ENCODE assay signal across 8 mouse cellular contexts in the genomic region with DNA sequence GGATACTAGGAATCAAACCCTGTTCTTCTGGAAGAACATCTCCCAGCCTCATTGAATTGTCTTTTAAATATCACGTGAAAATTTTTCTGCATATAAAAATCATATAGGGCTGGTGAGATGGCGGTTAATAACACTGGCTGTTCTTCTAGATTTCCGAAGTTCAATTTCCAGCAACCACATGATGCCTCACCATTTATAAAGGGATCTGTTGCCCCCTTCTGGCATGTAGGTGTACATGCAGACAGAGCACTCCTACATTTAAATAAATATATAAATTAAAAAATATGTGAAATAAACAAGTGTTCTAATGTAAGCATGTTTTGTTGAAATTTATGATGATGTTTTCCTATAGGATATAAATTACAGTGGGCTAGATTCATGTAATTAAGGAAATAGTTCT.
A peak's percentile ranks its signal among the peaks of the same experiment; 100 is the strongest.
DNase-seq lines count a peak whose midpoint lies in the region; ATAC-seq and TF ChIP-seq lines count a peak whose summit lies in the region.

No protein-coding gene starts in this region.

- peaks cover 6% of the 10 kb centered on the region; the same call in 1 of the 2 replicates for H3K36me3 ChIP-seq in heart, postnatal 0 days (replicated peaks; ENCODE audit: control insufficient read depth, insufficient read depth, low read length)
- H3K36me3 ChIP-seq in MEL (ENCODE audit: control insufficient read depth in 1 of 2, insufficient read depth in 2 of 2, low read length in 2 of 2), result no peaks in the 10 kb centered on the region; a peak in 1 of 4 replicates

- TF ChIP-seq EP300 in heart, postnatal 0 days (IDR thresholded peaks at IDR 0.05; ENCODE audit: low read depth), result no peak
- no peak for TF ChIP-seq EP300 in MEL (IDR thresholded peaks at IDR 0.05; ENCODE audit: low read depth in 1 of 2, low read length in 2 of 2)

- H3K79me2 ChIP-seq in MEL (ENCODE audit: control insufficient read depth, insufficient read depth, low read length, poor library complexity), result no peaks in the 10 kb centered on the region

- TF ChIP-seq RAD21 in MEL (IDR thresholded peaks at IDR 0.05; ENCODE audit: low read depth, low read length), result peak; percentile 89

- H3K4me1 ChIP-seq in heart, postnatal 0 days (ENCODE audit: control insufficient read depth, insufficient read depth), result no peaks in the 10 kb centered on the region
- no peaks in the 10 kb centered on the region for H3K4me1 ChIP-seq in MEL (ENCODE audit: control insufficient read depth in 1 of 2, insufficient read depth in 2 of 2, low read length in 2 of 2)

- H3K4me2 ChIP-seq in heart, postnatal 0 days (ENCODE audit: low read depth, low read length), result no peak overlapping the region

- no peak for TF ChIP-seq POLR2A in MEL (IDR thresholded peaks at IDR 0.05; ENCODE audit: control insufficient read depth in 1 of 2, insufficient read depth in 1 of 2, low read depth in 1 of 2, low read length in 2 of 2, poor library complexity in 1 of 2)

- WGBS in heart, postnatal 0 days, result 30% methylated on average over 3 of the region's 3 CpGs

- H3K27me3 ChIP-seq in heart, postnatal 0 days (ENCODE audit: control insufficient read depth, insufficient read depth, low read length), result no peaks in the 10 kb centered on the region
- H3K27me3 ChIP-seq in MEL (ENCODE audit: control insufficient read depth in 1 of 2, insufficient read depth in 2 of 2, low read length in 2 of 2), result no peaks in the 10 kb centered on the region

- H3K9me3 ChIP-seq in heart, postnatal 0 days (replicated peaks; ENCODE audit: control insufficient read depth, low read length), result no peaks in the 10 kb centered on the region
- H3K9me3 ChIP-seq in MEL (replicated peaks; ENCODE audit: insufficient read depth, low read length), result no peaks in the 10 kb centered on the region

- TF ChIP-seq CTCF in heart, postnatal 0 days (IDR thresholded peaks at IDR 0.05; ENCODE audit: low read depth), result peak; percentile 73
- TF ChIP-seq CTCF in MEL (IDR thresholded peaks at IDR 0.05 in 2 of 3, conservative IDR thresholded peaks at IDR 0.05 in 1 of 3; ENCODE audit: control insufficient read depth in 1 of 3, insufficient read depth in 1 of 3, low read depth in 2 of 3, low read length in 3 of 3, poor library complexity in 1 of 3, severe bottlenecking in 1 of 3), result peak; percentile 42 to 70 (median 45)

- peak; percentile 60; the same call in 1 of the 2 replicates for ATAC-seq in heart, postnatal 0 days (ENCODE audit: insufficient read depth, low read depth)
- ATAC-seq in erythroid progenitor cell, adult 5-6 weeks (replicated peaks; ENCODE audit: low FRiP score, poor library complexity, severe bottlenecking), result peak; percentile 75

- H3K27ac ChIP-seq in heart, postnatal 0 days (ENCODE audit: low read depth), result no peak overlapping the region
- no peak overlapping the region for H3K27ac ChIP-seq in MEL (ENCODE audit: control insufficient read depth, low read depth, low read length)

- no peak overlapping the region for H3K9ac ChIP-seq in heart, postnatal 0 days (replicated peaks; ENCODE audit: low read depth, low read length)
- H3K9ac ChIP-seq in MEL (ENCODE audit: control insufficient read depth, low read depth, low read length, poor library complexity, severe bottlenecking), result no peak overlapping the region

- DNase-seq in heart, postnatal 0 days (ENCODE audit: low spot score), result peak; percentile 41
- DNase-seq in heart, postnatal 4 days, result no peak
- peak; percentile 80 for DNase-seq in 3T3-L1 (ENCODE audit: low read depth, low spot score)
- peak; percentile 75 for DNase-seq in MEL (ENCODE audit: low read depth, low spot score)
- DNase-seq in ovary, adult 18-20 months (ENCODE audit: low spot score), result no peak
- no peak for DNase-seq in left cerebral cortex, adult 18-20 months (ENCODE audit: low spot score in 2 of 2)
- no peak for DNase-seq in urinary bladder, adult 2 months (ENCODE audit: low spot score)

- H3K4me3 ChIP-seq in heart, postnatal 0 days (ENCODE audit: low read depth, low read length), result no peak overlapping the region
- no peak overlapping the region for H3K4me3 ChIP-seq in MEL (ENCODE audit: control insufficient read depth in 1 of 2, insufficient read depth in 1 of 2, low read depth in 2 of 2, low read length in 2 of 2)

TF ChIP-seq in MEL, 35 proteins besides CTCF, POLR2A, EP300 and RAD21:
- peak; percentile 51; the same call in 1 of the 2 replicates for TF ChIP-seq SIN3A (IDR thresholded peaks at IDR 0.05; ENCODE audit: low read length)
- TF ChIP-seq SMC3 (IDR thresholded peaks at IDR 0.05; ENCODE audit: low read depth, low read length), result peak; percentile 78
- no peak for TF ChIP-seq CHD2 (IDR thresholded peaks at IDR 0.05; ENCODE audit: low read length)
- no peak for TF ChIP-seq RCOR1 (IDR thresholded peaks at IDR 0.05; ENCODE audit: low read depth, low read length)
- peak; percentile 76; the same call in 1 of the 2 replicates for TF ChIP-seq MYC (IDR thresholded peaks at IDR 0.05; ENCODE audit: low read depth, low read length)
- peak; percentile 71 for TF ChIP-seq ZC3H11A (IDR thresholded peaks at IDR 0.05; ENCODE audit: low read depth, low read length)
- TF ChIP-seq MAX (IDR thresholded peaks at IDR 0.05; ENCODE audit: low read length), result peak; percentile 28; the same call in 1 of the 2 replicates
- peak; percentile 52; the same call in 1 of the 2 replicates for TF ChIP-seq USF1 (IDR thresholded peaks at IDR 0.05; ENCODE audit: low read depth, low read length)
- TF ChIP-seq MXI1 (IDR thresholded peaks at IDR 0.05; ENCODE audit: low read depth, low read length), result 0 out of 2 replicates have a peak, but pooled peaks have one; percentile 23

Comparison
In these comparisons a context has a peak if more than half of its experiments do, and no peak if none do; other contexts are left out.
1. DNase-seq: peak in heart, postnatal 0 days (single experiment), 3T3-L1 (single experiment) and MEL (single experiment); none in heart, postnatal 4 days (single experiment), ovary, adult 18-20 months (single experiment), left cerebral cortex, adult 18-20 months (0 of 2) and urinary bladder, adult 2 months (single experiment).